In genomic region chr8:106051068-106051467, GRCm38 (mm10) we compare ENCODE assay signal across 19 mouse cellular contexts. TPM values are rescaled to one million over a fixed set of nuclear protein-coding genes. Genes with fewer than 3 reads are reported as not detected.
"Had no signal": no experiment of that assay in that cellular context is flagged by ENCODE, and none has a peak within 500 bp of the region (broad histone marks: within the 10 kb centered on the region; RNA-seq: fewer than 3 reads in every experiment).

No protein-coding gene starts in this region.

- H3K27me3 ChIP-seq: limb, embryonic 15.5 days; liver, embryonic 15.5 days; neural tube, embryonic 12.5 days had no signal

- H3K4me1 ChIP-seq: limb, embryonic 15.5 days; midbrain, embryonic 10.5 days; neural tube, embryonic 12.5 days had no signal

- H3K9ac ChIP-seq: limb, embryonic 15.5 days; liver, embryonic 15.5 days; lung, embryonic 14.5 days; neural tube, embryonic 12.5 days had no signal

- DNase-seq: kidney, adult 9 months; kidney, postnatal 10 days; kidney, postnatal 4 days; lung, embryonic 14.5 days; lung, postnatal 10 days; lung, postnatal 4 days; midbrain, embryonic 14.5 days; thymus, postnatal 36 days had no signal

- H3K27ac ChIP-seq: left cerebral cortex, adult 2 months; limb, embryonic 15.5 days; liver, embryonic 15.5 days; midbrain, embryonic 10.5 days; neural tube, embryonic 12.5 days had no signal

- H3K9me3 ChIP-seq: limb, embryonic 15.5 days; liver, embryonic 15.5 days; midbrain, embryonic 10.5 days; neural tube, embryonic 12.5 days had no signal

- H3K4me2 ChIP-seq: limb, embryonic 15.5 days; liver, embryonic 15.5 days; lung, embryonic 14.5 days; neural tube, embryonic 12.5 days had no signal

- H3K4me3 ChIP-seq: left cerebral cortex, adult 2 months; limb, embryonic 15.5 days; liver, embryonic 15.5 days; midbrain, embryonic 10.5 days; neural tube, embryonic 12.5 days had no signal

RNA-seq across cellular contexts. Expression of gene Dpep2nb, which starts 45.3 kb away (rescaled TPM):
- total RNA-seq: layer of hippocampus, adult 8-10 months; layer of hippocampus, postnatal 25 days; left cerebral cortex, adult 2 months; left cerebral cortex, postnatal 14 days; neutrophil, adult 5-6 weeks had no signal
- polyA plus RNA-seq: limb, embryonic 11.5 days; limb, embryonic 15.5 days; liver, embryonic 15.5 days; lung, embryonic 14.5 days; midbrain, embryonic 14.5 days; neural tube, embryonic 12.5 days; stomach, embryonic 16.5 days had no signal
